Mouse (Mus musculus): ENCODE measurements around the gene Bik.

DNA sequence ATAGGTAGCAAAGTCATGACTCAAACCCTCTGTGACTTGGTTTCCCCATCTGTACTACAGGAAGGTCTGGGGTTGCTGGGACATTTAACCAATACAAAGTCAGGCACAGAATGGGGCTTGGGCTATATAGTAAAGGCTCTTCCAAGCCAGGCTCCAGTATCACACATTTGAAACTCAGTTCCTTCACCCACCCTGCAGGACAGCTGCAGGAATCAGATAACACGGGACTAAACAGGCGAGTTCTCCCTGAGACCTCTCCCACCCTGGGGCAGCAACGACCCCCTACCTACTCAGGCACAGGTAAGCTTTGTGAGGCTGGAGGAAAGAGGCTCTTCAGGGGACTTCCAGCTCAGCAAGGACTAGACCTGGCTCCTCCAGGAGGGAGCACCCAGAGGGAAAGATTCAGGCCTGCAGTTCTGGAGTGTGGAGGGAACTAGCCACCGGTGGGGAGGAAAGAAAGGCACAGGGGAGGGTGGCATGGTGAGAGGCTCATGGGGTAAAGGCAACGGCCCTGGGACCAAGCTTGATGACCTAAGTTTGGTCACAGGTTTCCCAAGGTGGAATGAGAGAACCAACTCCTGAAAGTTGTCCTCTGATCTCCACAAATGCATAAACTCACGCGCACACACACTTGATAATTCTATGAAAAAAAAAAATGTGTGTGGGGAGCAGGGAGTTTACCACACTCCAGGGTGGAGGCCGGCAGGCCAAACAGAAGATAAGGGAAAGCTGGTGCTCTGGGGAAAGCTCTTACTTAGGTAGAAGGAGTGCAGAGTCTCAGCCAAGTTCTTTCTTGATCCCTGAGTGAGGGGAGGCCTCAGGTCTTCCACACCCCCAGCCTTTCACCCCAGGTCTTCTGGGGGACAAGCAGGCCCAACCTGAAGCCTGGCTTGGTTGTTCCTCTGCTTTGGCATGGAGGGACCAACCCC is 65.9 kb downstream of the Bik start:
- TF ChIP-seq POLR2A (IDR thresholded peaks at IDR 0.05; ENCODE audit: extremely low read depth, insufficient read depth, low read length), result no peak
- TF ChIP-seq CTCF (IDR thresholded peaks at IDR 0.05; ENCODE audit: extremely low read depth, insufficient read depth, low read length), result no peak

All from cortical plate, adult 2 months (tissue).